Mouse (Mus musculus): ENCODE results near the gene Chn2.

Gene Chn2

DNA sequence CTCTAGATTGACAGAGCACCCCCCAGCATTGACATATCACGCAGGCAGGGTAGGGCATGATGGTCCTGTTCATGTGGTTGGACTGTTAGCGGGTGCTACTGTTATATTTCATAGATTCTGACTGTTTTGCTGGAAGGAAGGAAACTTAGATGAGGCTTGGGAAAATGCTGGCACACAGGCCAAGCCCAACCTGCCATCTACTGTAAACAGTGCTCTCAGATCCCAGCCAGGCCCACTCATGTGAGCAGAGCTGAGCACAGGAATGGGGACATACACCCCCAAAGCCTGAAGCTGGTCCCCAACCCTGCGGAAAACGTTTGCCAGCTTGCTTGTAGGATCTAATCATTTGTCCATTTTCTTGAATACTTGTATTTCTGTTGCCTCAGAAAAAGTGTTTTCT lies 32.1 kb downstream of the Chn2 start:
- in situ Hi-C loops (cut with MboI; ENCODE audit: low sequenced_read_pairs) = no loop called here

DNA sequence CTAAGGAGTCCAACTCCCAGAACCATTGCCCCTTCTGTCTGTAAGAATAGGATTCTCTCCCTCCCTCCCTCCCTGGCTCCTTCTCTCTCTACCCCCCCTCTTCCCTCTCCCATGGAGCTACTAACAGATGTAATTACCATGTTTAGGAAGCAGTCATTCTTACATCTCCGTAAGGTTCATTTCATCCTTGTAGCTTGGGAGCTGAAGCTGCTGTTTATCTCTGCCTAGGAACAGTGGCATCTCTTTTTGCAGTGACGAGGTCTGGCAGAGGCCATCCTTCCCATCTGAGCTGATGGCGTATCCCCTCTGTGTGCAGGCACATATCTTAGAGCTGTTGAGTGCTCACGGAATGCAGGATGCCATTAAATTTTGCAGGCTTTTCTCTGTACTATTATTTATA lies 35.1 kb downstream of the Chn2 start:
- in situ Hi-C loops (cut with MboI; ENCODE audit: low sequenced_read_pairs) = no loop called here

DNA sequence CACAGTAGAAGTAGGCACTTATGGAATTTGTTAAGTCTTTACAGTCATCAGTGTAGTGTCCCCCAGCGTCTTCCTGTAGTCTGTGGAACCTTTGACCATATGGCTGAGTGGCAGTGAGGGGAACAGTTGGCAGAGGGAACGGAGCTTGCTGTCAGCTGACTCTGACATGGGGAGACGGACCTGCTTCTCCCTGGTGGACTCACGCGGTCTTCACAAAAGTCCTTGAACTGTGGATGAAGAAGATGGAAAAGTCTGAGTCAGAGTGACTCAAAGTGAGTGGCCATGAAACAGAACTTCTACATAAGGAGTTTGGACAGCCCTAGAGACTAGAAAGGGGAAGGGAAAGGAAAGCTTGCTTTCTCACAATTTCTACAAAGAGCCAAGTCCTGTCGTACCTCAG lies 36.1 kb downstream of the Chn2 start:
- in situ Hi-C loops (cut with MboI; ENCODE audit: low sequenced_read_pairs) = no loop called here

DNA sequence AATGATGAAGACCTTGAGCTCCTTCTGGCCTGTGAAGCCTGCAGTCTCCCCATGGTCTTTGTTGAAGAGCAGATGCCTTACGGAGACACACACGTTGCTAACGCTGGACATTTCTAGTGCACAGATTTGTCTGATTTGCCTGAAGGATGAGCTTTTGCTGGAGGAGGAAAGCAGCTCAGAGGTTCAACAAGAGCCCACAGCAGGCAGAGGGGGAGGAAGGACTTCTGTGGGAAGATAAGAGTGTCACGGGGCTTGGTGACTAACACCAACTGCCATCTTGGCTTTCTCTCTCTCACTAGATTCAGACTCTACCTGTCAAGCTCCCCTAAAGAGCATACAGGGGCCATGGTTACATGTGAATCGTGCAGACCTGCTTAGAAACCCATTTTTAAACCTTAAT lies 37.3 kb downstream of the Chn2 start:
- in situ Hi-C loops (cut with MboI; ENCODE audit: low sequenced_read_pairs) = no loop called here

DNA sequence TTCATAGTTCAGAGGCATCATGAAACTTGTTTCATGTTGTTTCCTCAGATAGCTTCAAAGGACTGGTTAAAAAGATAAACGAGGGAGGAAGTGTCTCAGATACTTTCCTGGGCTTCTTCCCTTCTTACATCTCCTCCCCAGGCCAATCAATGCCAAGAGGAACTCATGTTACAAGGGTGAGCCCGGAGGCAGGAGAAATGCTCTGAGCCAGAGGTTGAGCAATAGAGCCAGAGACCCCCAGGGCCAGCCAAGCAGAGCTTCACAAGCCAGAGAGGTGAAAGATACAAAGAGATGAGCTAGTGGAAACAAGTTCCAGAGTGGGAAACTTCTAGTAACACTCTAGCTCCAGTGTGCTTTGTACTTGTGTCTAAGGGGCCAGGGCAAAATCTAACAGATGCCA lies 38.9 kb downstream of the Chn2 start:
- in situ Hi-C loops (cut with MboI; ENCODE audit: low sequenced_read_pairs) = no loop called here

DNA sequence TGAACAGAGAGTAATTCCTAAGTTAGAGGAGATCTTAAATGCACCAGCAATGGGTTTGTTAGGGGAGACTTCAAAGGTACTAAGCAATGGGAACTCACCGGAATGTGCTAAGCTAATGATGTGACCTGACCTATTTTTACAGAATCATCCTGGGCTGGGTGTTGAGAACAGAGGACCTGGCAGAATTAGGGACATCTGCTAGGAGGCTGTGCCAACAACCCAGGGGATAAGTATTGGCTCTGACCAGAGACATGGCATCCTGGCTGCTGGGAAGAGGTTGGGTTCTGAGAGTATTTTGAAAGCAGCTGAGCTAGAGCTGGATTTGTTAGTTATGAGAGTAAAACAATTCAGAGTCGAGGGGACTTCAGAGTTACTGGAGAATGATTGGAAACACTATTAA lies 40.5 kb downstream of the Chn2 start:
- in situ Hi-C loops (cut with MboI; ENCODE audit: low sequenced_read_pairs) = no loop called here

DNA sequence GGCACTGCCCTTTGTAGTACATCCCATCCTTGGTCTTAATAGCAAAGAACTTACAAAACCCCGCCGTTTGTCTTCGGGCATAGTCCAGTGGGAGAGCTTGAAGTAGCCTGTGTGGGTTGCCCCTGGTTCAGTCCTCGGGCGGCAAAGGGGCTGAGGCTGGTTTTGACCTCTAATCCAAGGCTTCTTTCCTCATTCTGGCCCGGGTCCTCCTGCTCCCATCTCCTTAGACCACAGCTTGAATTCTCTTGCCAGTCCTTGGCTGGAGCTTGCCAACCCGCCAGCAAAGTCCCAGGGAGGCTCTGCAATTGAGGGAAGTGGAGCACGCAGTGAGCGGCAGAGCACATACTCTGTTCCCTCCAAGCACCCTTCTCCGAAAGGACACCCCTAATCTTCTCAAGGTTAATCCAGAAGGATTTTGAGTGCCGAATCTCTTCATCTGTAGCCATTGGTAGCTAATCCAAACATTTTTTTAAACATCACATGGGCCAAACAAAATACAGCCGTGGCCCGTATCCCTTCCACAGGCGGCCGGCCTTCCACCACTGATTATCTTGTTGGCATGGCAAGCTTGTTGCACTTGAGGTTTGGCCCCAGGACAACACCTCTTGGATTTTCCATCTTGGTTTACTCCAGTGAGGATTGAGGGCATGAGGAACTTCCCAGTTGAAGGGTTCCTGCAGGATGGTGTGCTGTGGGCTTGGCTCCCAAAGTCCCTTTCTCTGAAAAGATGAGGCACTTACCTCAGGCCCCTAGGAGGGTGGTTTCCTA lies 41.3 kb downstream of the Chn2 start:
- in situ Hi-C loops (cut with MboI; ENCODE audit: low sequenced_read_pairs) = no loop called here

DNA sequence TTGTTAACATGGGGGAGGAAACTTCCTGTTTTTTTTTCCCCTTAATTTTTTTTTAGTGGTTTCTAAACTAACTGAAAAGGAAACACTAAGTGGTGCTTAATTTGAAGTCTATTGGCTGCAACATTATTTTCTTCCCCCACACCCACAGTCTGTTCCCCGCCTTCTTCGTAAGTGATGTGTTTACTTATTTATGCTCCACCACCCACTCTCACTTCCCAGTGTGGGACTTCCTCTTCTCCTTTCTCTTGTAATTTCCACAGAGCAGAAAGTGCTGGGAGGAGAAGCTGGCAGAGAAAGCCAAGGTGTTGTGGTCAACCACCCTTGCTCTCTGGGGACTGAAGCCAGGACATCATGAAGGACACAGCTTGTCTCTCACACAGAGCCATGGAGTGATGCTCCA lies 43.2 kb downstream of the Chn2 start:
- in situ Hi-C loops (cut with MboI; ENCODE audit: low sequenced_read_pairs) = no loop called here

DNA sequence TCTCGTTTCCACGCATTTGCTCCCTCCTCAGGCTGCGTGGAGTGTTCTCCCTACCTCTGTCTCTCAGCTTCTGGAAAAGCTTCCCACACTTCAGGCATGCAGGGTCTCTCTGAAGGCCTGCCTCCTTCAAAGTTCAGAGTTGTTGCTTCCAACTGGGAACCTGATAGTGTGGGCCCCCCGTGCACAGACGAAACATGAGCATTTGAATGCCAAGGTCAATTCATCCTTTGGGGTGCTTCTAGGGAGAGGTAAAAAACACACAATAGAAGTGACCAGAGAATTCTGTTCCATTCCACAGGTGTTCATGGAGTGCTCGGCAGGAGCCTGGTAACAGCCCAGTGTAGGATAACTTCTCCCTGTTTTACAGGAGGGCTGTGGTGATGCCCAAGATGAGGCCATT lies 44.7 kb downstream of the Chn2 start:
- in situ Hi-C loops (cut with MboI; ENCODE audit: low sequenced_read_pairs) = no loop called here

DNA sequence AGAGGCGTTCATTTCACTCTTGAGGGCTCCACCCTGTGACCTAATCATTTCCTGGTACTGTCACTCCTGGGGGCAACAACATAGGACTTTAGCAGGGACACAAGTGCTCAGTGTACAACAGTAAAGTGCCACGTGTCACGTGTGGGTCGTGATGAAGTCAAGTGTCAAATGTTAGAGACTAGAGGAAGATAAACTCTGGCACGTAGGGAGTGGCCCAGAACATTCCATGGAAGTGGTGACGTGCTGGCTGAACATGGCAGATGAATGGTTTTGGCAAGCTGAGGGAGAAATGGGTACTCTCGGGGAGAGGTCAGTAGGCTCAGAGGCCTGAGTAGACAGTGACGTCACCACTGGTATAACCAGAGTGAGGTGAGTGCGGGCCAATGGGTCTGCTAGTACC lies 45.7 kb downstream of the Chn2 start:
- in situ Hi-C loops (cut with MboI; ENCODE audit: low sequenced_read_pairs) = no loop called here

DNA sequence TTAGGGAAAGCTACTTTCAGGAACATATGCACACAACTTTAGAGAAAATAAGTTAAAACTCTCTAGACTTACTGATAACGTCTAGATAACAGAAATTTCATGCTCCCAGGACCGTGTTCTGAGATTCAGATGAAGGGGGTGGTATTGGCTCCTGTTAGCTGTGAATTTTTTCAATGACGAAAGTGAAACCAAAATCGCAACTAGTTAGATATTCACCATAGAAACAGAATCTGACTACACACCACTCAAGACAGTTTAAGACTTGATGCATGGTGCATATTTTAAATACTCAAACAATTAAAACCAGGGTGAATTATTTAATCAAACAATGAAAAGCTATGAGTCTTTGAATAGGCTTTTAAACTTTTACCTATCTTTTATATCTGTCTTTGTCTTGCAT lies 48.8 kb downstream of the Chn2 start:
- in situ Hi-C loops (cut with MboI; ENCODE audit: low sequenced_read_pairs) = no loop called here

DNA sequence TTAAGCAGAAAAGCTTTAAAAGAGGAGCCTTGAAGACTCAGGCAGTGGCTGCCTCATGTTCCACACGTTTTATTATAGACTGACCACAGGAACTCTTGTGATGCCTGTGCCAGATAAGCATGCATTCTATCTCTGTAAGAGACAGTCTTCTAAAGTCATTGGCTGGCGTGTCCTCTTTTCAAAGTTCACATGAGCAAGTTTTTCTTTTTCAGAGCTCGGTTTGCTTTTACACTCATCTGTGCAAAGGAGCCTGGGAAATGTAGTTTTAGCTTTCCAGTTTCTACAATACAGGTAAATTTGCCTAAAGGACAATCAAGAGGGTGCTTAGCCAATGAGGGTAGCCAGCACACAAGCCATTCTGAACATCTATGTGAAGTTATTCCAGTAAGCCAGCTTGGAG lies 51.5 kb downstream of the Chn2 start:
- in situ Hi-C loops (cut with MboI; ENCODE audit: low sequenced_read_pairs) = no loop called here

DNA sequence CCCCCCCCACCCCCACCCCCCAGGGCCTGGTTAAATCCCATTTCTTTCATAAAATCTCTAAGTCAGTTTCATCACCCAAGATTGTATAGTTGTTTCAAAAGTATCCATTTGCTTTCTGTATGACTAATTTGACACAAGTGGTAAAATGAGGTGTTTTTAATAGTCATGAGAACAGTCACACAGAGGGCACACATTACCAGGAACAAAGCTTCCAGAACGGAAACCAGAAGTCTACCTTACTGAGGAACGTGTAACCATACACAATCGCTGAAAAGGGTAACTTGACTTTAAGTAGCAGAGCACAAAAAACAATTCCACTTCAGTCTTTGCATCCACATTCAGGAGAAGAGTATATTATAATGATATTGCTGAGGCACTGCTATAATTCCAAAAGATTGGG lies 53.6 kb downstream of the Chn2 start:
- in situ Hi-C loops (cut with MboI; ENCODE audit: low sequenced_read_pairs) = no loop called here

DNA sequence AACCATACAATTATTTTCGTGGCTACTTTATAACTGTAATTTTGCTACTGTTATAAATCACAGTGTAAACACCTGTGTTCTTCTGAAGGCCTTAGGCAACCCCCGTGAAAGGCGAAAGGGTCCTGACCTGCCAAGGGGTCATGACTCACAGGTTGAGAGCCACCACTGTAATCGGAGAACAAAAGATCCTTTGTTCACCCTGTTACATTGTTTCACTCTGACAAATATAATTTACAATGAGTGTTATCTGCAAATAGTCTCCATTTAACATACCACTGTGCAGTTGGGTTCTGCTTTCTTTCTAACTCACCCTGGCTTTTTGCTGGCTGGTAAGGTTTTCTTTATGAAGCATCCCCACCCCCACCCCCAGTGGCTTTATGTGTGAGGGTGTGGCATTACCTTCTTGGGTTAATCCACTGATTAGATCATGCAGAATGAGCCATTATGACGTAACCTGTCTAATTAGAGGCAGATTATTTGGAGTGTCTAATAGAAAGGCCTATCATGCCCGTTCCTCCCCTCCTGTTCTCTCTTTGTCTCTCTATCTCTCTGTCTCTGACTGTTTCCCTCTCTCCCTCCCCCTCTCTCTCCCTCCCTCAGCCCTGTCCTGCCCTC lies 56.9 kb downstream of the Chn2 start:
- in situ Hi-C loops (cut with MboI; ENCODE audit: low sequenced_read_pairs) = no loop called here

DNA sequence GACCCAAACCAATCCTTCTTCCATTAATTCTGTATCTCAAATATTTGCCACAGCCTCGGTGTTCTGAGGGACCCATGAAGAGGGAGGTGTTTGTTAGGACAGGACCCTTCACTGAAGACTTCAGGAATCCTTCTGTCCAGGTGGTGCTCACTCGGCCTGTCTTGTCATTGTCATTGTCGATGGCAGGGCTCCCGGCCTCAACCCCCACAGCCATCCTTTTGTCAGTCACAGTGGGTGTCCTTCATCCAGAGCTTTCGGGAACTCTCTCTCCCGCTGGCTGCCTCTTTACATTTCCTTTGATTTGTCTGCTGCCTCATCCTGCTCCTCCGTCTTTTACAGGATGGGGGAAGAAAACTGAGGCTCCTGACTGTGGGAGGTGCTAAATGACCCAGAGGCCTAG lies 57.5 kb downstream of the Chn2 start:
- in situ Hi-C loops (cut with MboI; ENCODE audit: low sequenced_read_pairs) = no loop called here

DNA sequence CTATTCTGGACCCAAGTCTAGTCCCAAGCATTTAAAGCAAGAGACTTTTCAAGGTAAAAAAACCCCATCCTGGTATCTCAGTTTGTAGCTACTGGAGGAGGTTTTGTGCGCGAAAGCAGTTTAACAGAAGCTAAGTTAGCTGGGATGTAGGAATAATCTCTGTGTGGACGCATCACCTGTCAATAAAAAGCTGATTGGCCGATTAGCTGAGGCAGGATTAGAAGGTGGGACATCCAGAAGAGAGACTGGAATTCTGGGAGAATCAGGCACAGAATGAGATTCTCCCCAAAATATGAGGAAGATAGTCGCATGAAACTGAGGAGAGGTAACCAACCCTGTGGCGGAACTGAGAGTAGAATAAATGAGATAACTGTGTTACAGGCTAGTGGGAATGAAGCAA lies 59.0 kb downstream of the Chn2 start:
- in situ Hi-C loops (cut with MboI; ENCODE audit: low sequenced_read_pairs) = no loop called here

DNA sequence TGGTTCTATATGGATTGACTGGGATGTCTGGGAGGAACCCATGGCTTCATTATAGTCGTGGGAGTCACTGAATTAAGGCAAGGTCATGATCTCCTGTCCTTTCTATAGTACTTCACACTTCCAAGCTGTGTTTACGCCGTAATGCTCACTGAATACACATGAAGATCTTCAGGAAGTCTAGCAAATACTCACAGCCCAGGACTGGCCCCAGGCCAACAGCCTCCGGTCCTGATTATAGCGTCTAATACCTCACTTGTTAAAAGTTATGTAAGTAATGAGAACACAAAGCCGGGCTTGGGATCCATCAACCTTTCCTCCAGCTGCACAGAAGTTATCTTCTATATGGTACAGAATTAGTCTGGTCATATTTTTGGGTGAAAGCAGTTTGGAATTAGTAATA lies 60.3 kb downstream of the Chn2 start:
- in situ Hi-C loops (cut with MboI; ENCODE audit: low sequenced_read_pairs) = no loop called here

DNA sequence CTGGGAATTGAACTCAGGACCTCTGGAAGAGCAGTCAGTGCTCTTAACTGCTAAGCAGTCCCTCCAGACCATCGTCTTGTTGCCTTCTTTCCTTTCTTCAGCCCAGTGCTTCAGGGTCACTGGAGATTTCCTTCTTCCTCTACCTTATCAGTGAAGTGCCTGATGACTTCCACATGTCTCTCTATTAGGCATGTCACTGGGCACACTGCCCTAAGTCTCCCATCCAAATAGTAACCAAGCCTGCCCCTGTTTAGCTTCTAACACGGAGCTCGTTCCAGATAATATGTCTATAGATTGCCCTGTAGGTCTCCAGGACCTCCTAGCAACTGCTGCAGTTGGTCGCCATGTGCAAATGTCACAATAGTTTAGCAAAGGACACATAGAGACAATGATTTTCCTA lies 62.9 kb downstream of the Chn2 start:
- in situ Hi-C loops (cut with MboI; ENCODE audit: low sequenced_read_pairs) = no loop called here

DNA sequence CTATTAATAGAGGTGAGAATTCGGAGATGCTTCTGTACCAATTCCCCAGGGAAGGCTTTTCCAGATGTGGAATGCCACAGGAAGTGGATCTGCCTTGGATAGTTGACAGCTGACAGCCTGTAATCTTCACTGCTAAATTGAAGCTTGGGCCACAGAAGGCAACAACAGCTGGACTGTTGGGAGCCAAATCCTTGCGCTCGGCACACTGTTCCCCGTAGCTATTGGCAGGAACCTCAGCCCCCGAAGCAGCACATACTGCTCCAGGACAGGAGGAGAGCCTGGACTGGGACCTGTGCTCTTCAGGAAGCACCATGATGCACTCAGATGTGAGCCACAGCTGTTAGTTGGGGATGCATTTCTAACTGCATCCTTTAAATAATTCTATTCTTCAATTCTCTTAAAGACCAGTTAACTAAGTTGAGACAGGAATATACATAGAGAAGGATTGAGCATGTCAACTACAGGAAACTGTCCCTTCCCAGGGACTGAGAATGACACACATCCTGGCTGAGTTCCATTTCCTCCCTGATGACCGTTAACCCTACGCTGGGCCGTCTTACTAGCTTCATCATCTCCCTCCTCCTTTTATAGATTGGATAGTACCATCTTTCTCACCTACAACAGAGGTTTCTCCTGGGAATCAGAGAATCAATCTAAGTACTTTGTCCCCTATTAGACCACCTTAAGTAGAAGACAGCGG lies 64.1 kb downstream of the Chn2 start:
- in situ Hi-C loops (cut with MboI; ENCODE audit: low sequenced_read_pairs) = no loop called here

DNA sequence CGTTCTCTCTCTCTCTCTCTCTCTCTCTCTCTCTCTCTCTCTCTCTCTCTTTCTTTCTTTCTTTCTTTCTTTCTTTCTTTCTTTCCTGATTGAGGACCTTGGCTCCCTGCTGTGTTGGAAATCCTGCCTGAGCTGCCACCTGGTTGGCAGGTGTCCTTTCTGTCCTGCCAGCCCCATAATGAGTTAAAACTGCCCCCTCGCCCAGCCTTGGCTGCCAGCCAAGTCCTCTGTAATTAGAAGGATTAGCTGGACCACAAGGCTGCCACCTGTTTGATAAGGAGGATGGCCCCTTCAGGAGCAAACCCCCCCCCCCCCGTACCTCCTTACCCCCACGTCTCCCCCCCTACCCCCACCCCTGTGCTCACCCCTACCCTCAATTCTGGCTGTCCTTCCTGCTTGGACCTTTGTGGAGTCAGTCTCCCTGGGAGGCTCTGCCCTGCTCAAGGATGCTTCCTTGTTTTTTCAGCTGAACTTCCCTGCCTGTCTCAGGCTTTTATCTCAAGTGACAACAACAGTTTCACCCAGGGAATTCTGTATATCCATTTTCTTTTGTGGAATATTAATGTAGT lies 72.1 kb downstream of the Chn2 start:
- in situ Hi-C loops (cut with MboI; ENCODE audit: low sequenced_read_pairs) = no loop called here

DNA sequence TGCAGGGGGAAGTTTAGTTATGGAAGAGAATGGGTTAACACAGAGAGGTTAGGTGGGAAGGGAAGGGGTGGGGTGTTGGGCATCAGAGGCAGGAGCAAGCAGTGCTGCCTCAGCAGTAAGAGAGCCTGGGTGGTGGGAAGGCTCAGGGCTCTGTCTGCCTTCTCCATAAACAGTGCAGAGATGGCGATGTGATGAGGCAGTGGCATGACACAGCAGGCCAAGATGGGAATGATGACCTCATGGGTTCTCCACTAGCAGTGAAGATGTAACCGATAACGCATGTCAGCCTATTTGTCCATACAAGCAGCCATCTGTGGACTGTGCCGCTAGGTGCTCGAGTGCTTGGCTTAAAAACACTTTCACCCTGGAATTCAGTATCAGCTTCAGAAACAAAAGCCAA lies 74.0 kb downstream of the Chn2 start:
- in situ Hi-C loops (cut with MboI; ENCODE audit: low sequenced_read_pairs) = no loop called here

DNA sequence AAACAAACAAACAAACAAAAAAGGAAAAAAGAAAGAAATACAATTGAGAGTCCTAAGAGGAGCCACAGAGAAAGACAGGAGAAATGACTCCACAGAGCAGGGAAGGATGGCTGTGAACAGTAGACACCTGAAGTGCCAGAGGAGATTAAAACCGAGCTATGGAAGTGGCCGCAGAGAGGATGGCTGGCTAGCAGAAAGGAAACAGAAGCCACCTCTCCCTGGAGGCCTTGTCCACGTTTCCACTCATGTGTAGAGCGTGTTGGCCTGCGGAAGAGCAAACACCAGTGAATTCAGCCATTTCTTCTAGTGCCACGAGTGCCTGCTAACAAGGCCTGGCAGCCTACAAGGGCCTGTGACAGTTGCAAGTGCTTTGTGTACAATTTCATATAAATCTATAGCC lies 75.1 kb downstream of the Chn2 start:
- in situ Hi-C loops (cut with MboI; ENCODE audit: low sequenced_read_pairs) = no loop called here
